Mouse (Mus musculus) forebrain, embryonic 16.5 days (tissue): ENCODE data around the gene C1qtnf5. TPM values are rescaled to one million over a fixed set of nuclear protein-coding genes. Genes with fewer than 3 reads are reported as not detected.

Source experiments
- ATAC-seq: fragments of 200-750 bp; cut with Nextera tagmentation; 2 replicates; pipeline ENCODE4 v1.8.0; 2017; ENCODE audit warnings: mild to moderate bottlenecking, moderate library complexity
- H3K27ac ChIP-seq: fragments of 300-500 bp; sonication (generic); 2 replicates; pipeline ENCODE4 v1.5.1; 2014; ENCODE audit warnings: low read length, control low read depth
- H3K27me3 ChIP-seq: fragments of 300-500 bp; sonication (generic); replicated peaks from 2 replicates; pipeline ENCODE4 v1.6.1; 2014; ENCODE audit warnings: low read length; ENCODE audit not compliant: control insufficient read depth, insufficient read depth
- H3K36me3 ChIP-seq: fragments of 300-500 bp; sonication (generic); 2 replicates; pipeline ENCODE4 v1.6.1; 2014; ENCODE audit not compliant: control insufficient read depth, insufficient read depth
- H3K4me1 ChIP-seq: fragments of 300-500 bp; sonication (generic); replicated peaks from 2 replicates; pipeline ENCODE4 v1.6.1; 2014; ENCODE audit warnings: low read length; ENCODE audit not compliant: control insufficient read depth, insufficient read depth
- H3K4me2 ChIP-seq: fragments of 300-500 bp; sonication (generic); 2 replicates; pipeline ENCODE4 v1.6.1; 2014; ENCODE audit warnings: mild to moderate bottlenecking, low read length, control low read depth
- H3K4me3 ChIP-seq: fragments of 300-500 bp; sonication (generic); replicated peaks from 2 replicates; pipeline ENCODE4 v1.5.1; 2014; ENCODE audit warnings: mild to moderate bottlenecking, low read length, control low read depth
- H3K9ac ChIP-seq: fragments of 300-500 bp; sonication (generic); replicated peaks from 2 replicates; pipeline ENCODE4 v1.6.1; 2014; ENCODE audit warnings: low read depth, low read length, control low read depth
- H3K9me3 ChIP-seq: fragments of 300-500 bp; sonication (generic); 2 replicates; pipeline ENCODE4 v1.6.1; 2016; ENCODE audit warnings: low read length; ENCODE audit not compliant: control insufficient read depth
- WGBS: fragments of 180-500 bp; shearing (Covaris S2); extraction: QIAGEN DNeasy Blood & Tissue Kit; methylation state at CpG from one replicate; pipeline ENCODE4 v1.1.7; 2014; 5-methylcytosine and 5-hydroxymethylcytosine counted together
- polyA plus RNA-seq: library from polyadenylated mRNA; unstranded; fragments of >200 nt; fragmentation: Nextera tagmentation; extraction: Ambion mirVana; gene quantifications from 2 replicates; pipeline ENCODE4 v1.2.1, GENCODE M21; 2015

C1qtnf5 gene
- polyA plus RNA-seq, 1 experiment from 2014 or later, result 2.7 TPM

DNA sequence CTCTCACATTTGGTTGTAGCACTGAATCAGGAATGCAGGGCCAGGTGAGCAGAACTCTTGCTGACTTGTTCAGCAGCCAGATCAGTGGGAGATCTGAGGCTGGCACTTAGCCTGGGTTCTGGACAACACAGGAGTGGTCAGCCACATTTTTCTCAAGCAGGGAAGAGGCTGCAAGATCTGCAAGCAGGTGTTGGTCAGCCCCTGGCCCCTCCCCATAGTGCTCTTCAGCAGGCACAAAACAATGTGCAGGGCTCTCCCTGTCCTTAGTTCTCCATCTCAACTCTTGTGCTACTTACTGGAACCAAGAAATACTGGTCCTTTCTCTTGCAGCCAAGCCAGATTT is 37.6 kb downstream of the C1qtnf5 start:
- no peak overlapping the region for H3K27ac ChIP-seq
- no peaks in the 10 kb centered on the region for H3K4me1 ChIP-seq
- H3K9me3 ChIP-seq, result no peaks in the 10 kb centered on the region
- H3K36me3 ChIP-seq, result no peaks in the 10 kb centered on the region; the same call in none of the 2 replicates
- no peak overlapping the region for H3K4me3 ChIP-seq
- H3K4me2 ChIP-seq, result no peak overlapping the region
- no peaks in the 10 kb centered on the region for H3K27me3 ChIP-seq
- H3K9ac ChIP-seq, result no peak overlapping the region
- no peak for ATAC-seq

GRCm38 (mm10) chr9:44147290-44147689 is 40.2 kb downstream of the C1qtnf5 start:
- Histone ChIP-seq H3K27me3 (no peaks in the 10 kb centered on the region), H3K9ac (no peak overlapping the region), H3K4me3 (no peak overlapping the region), H3K4me1 (no peaks in the 10 kb centered on the region), H3K36me3 (no peaks in the 10 kb centered on the region; the same call in 1 of the 2 replicates), H3K9me3 (no peaks in the 10 kb centered on the region), H3K4me2 (no peak overlapping the region), H3K27ac (no peak overlapping the region)
- 51% methylated on average over 3 of the region's 3 CpGs for WGBS
- no peak for ATAC-seq

Other genes starting within 250 kb of the C1qtnf5 start
- gene Thy1, start 63.9 kb upstream of the C1qtnf5 start, polyA plus RNA-seq, result 4.7 and 5.4 TPM in 2 replicates
- 13.6 and 13.7 TPM in 2 replicates for gene Usp2, start 40.2 kb upstream of the C1qtnf5 start, polyA plus RNA-seq
- gene Mfrp, start 5.5 kb upstream of the C1qtnf5 start, polyA plus RNA-seq, result 0.12 TPM in 1 of 2 replicates, not detected in the other
- gene Gm49380, start 6.3 kb downstream of the C1qtnf5 start, polyA plus RNA-seq, result 0.15 and 0.16 TPM in 2 replicates
- gene Rnf26, start 6.3 kb downstream of the C1qtnf5 start, polyA plus RNA-seq, result 33.4 and 43.2 TPM in 2 replicates
- gene Mcam, start 27.2 kb downstream of the C1qtnf5 start, polyA plus RNA-seq, result 12.9 and 15.0 TPM in 2 replicates
- gene Cbl, start 126.8 kb downstream of the C1qtnf5 start, polyA plus RNA-seq, result 26.3 and 27.1 TPM in 2 replicates
- 0.48 TPM in 1 of 2 replicates, not detected in the other for gene Ccdc153, start 133.4 kb downstream of the C1qtnf5 start, polyA plus RNA-seq
- gene Pdzd3, start 144.2 kb downstream of the C1qtnf5 start, polyA plus RNA-seq, result 0.53 and 0.73 TPM in 2 replicates
- gene Nlrx1, start 161.4 kb downstream of the C1qtnf5 start, polyA plus RNA-seq, result 4.3 and 5.2 TPM in 2 replicates
- gene Abcg4, start 181.4 kb downstream of the C1qtnf5 start, polyA plus RNA-seq, result 16.9 and 21.8 TPM in 2 replicates
- 34.1 and 35.6 TPM in 2 replicates for gene Hinfp, start 198.4 kb downstream of the C1qtnf5 start, polyA plus RNA-seq
- gene C2cd2l, start 213.0 kb downstream of the C1qtnf5 start, polyA plus RNA-seq, result 29.0 and 31.4 TPM in 2 replicates
- 35.2 and 35.7 TPM in 2 replicates for gene Dpagt1, start 218.8 kb downstream of the C1qtnf5 start, polyA plus RNA-seq
- 182 and 199 TPM in 2 replicates for gene H2afx, start 227.4 kb downstream of the C1qtnf5 start, polyA plus RNA-seq
- gene Hmbs, start 237.0 kb downstream of the C1qtnf5 start, polyA plus RNA-seq, result 64.3 and 64.7 TPM in 2 replicates